Mouse (Mus musculus): ENCODE results near the gene Chd6.
"Not testable (repeated sequence)": the region's sequence is repeated elsewhere in the genome, so short reads cannot be mapped to it uniquely, and the experiment has no call there.

Chd6 gene

DNA sequence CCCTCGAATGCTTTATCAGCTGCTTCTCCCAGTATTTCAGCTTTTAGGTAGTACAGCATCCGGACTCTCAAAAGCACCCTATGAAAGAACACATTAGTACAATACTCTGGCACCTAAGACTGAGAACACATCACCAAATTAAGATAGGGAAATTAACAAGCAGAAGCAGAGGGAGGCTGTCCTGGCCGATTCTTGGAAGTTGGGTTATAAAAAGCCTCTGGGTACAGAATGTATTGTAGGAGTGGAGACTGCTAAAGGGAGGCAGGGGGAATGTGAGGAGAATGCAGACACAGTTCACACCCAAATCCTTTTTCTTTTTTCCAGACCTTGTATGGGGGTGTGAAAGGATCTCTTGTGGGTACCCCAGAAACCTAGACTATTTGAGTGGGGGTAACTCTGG is 126.2 kb downstream of the Chd6 start:
- no peak for DNase-seq (ENCODE audit: low spot score in 2 of 2)

DNA sequence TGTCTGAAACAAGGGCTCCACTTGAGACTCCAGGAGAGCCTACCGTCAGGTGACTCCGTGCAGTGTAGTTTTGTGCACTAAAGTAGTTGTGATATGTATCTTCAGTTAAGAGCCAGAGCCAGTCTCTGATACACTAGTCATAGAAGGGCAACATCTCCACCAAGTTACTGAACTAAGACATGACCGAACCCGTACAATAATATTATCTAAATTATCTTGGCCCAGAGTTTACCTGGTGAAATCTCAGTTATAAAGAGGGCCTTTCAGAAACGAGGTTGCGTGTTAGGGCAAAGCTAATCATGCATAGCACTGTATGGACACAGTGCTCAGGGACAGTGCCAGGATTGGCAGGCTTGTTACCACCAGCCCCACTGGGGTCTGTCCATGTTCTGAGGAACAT is 127.1 kb downstream of the Chd6 start:
- DNase-seq (ENCODE audit: low spot score in 2 of 2), result no peak

DNA sequence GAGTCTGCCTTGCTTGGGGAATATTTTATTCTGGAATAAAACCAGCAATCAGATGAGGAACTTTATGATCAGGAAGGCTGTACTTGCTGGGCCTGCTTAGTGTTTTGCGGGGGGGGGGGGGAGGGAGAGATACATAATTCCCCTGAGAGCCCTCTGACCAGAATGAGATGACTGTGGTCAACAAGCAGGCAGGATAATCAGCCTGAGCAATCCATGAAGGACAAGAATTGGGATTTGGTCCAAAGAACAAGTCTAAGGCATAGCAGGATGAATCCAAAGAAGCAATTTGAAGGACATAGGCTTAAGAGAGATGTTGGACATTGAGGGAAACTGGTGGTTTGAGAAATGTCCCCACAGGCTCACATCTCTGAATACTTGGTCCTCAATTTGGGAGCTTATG is 130.2 kb downstream of the Chd6 start:
- DNase-seq (ENCODE audit: low spot score in 2 of 2), result no peak

DNA sequence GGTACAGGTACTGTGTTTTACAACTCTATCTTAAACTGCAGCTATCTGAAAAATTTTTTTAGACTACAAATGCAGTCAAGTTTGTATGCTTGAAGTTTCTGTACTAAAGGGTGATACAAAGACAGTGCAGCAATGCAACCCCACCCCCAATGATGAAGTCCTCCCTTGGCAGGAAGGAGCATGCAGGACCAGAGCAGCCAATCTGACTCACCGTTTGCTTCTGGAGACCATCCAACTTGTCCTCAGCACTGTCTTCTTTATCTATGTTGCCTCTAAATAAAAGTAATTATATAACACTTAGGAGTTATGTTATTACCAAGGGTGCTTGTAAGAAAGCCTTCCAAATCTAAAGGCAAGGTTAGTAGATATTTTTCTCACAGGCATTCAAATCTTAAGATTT is 131.6 kb downstream of the Chd6 start:
- no peak for DNase-seq (ENCODE audit: low spot score in 2 of 2)

DNA sequence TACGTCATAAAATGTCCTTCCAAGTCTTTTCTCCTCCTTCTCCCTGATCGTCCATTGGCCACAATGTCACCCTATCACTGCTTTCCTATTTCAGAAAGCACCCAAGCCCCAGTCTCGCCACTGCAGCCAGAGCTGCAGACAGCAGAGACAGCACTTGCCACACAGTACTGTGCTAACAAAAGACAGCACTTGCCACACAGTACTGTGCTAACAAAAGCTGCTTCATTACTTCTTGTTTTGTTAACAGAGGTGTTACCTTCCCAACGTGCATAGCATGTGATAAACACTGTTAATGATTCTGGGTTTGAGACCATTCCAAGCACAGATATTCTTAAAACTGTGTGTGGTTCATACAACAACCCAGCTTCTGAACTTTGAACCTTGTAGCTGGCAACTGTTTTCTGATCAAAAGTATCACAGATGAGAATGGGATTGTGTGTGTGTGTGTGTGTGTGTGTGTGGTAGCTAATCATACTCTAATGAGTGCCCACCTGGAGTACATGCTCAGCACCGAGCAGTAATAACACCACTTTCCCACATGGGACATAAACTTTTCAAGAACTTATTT is 135.1 kb downstream of the Chd6 start:
- no peak for DNase-seq (ENCODE audit: low spot score in 2 of 2)

DNA sequence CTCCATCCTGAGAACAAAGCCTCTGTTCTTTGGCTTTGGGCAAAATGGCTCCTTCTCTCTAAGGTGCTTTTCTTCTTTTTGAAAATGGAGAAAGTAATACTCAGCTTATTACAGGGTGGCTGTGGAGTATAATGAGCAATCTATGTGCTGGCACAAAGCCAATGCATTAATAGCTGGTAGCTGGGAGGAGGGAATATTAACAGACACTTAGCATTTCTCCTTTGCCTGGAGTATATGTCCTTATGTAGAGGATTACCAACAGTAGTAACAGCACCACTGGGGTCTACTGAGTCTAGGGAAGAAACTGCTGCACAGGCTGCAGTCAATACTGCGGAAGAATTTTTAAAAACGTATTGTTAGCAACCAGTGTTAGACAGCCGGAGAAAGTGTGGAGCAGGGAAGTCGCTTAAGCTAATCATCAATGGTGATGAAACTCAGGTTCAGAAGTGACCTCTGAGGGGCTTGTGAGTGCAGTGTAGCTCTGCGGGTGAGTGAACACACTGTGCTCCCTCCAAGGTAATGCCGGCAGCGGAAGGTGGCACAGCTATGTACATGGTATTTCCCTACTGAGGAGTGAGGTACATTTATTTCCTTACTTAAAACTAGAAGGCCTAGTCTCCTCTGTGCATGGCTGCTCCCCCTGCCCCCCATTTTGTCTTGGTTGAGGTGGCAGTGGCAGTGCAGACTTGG is 136.6 kb downstream of the Chd6 start:
- DNase-seq (ENCODE audit: low spot score in 2 of 2), result no peak

DNA sequence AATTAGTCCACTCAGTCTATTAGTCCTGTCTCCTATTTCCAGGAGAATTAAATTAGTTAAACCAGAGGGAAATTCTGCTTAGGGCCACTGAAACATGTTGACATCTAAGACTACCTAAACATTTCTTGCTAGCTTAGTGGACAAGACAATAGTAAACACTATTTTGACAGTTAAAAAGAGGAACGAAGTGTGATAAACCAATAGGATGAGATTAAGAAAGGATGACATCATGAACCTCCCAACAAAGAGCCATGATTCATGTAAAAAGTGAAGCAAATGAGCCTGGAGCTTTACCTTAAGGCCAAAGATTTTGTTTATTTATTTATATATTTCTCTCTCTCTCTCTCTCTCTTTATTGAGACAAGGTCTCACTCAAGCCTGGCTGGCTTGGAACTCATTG is 146.7 kb downstream of the Chd6 start:
- no peak for DNase-seq (ENCODE audit: low spot score in 2 of 2)

DNA sequence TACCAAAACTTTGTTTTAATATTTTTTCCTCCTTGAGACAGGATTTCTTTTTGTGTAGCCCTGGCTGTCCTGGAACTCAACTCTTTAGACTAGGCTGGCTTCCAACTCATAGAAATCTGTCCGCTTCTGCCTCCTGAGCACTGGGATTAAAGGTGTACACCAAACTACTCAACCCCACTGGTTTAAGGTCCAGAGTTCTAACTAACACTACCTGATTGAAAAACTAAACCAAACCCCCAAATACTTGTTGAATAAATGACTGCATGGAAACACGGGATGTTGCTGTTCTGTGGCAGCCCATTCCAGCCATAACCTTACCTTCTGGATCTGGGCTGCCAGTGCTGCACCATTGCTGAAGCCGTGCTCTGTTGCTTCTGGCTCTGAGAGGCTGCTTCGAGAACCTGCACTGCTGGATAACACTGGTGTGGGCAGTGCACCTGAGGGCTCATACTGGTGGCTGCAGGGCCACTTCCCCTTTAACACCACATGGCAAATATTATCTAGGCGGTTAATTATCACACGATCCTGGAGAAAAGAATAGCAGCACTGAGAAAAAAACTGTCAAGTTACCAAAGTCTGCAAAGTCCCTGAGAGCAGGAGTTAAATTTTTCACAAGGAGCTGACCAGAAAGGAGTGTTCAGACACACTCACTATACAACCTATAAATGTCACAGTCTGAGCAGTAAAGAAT is 147.8 kb downstream of the Chd6 start:
- no peak for DNase-seq (ENCODE audit: low spot score in 2 of 2)

DNA sequence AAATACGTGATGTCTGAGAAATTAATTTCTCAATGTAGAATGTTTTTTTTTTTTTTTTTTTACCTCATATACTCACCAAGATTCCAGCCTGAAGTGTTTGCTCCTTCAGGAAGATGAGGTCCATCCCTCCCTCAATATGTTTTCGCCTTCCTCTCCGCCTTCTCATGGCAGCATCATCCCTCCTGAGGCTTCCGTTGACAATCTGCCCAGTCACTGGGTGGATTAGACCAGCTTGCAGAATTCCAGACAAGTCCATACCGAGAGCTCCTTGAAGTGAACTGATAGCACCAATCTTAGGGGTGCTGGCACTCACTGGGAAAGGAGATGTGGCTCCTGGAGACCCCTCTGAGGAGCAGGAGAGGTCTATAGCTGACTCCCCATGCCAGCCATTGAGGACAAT is 149.0 kb downstream of the Chd6 start:
- no peak for DNase-seq (ENCODE audit: low spot score in 2 of 2)

DNA sequence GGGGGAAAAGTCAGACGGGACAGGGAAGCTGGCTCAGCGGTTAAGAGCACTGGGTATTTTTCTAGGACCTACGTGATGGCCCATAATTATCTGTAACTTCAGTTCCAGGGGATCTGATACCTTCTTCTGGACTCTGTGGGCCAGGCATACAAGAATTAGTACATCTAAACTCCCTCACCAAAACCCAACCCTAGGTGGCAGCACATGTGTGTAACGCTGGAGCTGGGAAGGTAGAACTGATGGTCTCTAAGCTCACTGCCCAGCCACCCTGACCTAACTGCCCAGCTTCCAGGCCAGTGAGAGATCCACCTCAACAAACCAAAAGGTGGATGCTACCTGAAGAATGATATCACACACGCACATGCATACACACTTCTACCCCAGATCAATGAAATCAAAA is 150.1 kb downstream of the Chd6 start:
- no peak for DNase-seq (ENCODE audit: low spot score in 2 of 2)

DNA sequence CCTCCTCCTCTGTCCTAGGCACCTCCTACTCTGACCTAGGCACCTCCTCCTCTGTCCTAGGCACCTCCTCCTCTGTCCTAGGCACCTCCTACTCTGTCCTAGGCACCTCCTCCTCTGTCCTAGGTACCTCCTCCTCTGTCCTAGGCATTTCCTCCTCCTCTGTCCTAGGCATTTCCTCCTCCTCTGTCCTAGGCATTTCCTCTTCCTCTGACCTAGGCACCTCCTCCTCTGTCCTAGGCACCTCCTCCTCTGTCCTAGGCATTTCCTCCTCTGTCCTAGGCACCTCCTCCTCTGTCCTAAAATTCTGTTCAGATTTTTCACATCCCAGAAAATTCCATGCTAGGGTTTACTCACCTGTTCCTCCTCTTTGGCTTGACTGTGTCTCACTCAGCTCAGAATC is 151.1 kb downstream of the Chd6 start:
- DNase-seq (ENCODE audit: low spot score in 2 of 2), result not testable (repeated sequence)

DNA sequence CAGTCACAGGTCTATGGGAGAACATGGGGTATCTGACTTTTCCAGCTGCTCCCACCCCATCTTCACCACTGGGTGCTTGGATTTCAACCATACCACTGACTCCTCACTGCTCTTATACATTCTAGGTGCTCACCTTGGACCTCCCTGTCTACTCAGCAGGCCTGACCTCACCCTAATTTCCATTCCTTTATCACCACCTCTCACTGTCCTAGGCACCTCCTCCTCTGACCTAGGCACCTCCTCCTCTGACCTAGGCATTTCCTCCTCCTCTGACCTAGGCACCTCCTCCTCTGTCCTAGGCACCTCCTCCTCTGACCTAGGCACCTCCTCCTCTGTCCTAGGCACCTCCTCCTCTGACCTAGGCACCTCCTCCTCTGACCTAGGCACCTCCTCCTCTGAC is 151.6 kb downstream of the Chd6 start:
- not testable (repeated sequence) for DNase-seq (ENCODE audit: low spot score in 2 of 2)

DNA sequence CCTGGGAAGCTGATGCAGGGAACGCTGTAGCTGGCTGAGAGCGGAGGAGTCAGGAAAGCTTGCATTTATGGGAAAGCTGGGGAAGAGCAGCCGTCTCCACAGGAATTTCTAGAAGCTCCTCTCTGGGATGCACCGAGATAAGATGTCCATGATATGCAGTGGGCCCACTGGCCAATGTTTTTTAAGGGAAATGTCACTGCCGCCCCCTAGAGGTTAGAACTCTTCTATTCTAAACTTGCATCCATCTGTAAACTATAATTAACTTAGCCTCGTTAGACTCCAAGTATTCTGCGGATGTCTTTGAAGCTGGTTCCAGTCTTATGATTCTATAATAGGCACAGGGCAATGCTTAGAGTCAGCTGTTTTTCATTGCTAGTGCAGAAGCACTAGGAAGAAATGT is 153.5 kb downstream of the Chd6 start:
- peak; percentile 34 to 49 for DNase-seq (ENCODE audit: low spot score in 2 of 2)

DNA sequence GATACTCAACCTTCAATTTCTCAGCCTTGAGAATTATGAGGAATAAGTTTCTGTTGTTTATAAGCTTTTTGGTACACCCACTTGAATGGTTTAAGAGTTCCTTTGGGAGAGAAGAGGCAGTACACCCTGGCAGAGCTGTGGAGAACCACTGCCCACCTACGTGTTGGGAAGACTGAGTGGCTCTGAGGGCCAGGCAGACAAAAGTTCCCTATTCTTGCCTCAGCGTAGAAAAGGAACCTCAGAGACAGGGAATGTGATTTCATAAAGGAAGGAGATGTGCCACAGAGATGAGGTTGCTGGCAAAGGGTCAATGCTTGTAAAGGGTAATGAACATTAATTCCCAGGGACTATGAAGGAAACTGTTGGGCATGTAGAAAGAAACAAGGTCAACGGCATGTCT is 154.3 kb downstream of the Chd6 start:
- DNase-seq (ENCODE audit: low spot score in 2 of 2), result no peak

DNA sequence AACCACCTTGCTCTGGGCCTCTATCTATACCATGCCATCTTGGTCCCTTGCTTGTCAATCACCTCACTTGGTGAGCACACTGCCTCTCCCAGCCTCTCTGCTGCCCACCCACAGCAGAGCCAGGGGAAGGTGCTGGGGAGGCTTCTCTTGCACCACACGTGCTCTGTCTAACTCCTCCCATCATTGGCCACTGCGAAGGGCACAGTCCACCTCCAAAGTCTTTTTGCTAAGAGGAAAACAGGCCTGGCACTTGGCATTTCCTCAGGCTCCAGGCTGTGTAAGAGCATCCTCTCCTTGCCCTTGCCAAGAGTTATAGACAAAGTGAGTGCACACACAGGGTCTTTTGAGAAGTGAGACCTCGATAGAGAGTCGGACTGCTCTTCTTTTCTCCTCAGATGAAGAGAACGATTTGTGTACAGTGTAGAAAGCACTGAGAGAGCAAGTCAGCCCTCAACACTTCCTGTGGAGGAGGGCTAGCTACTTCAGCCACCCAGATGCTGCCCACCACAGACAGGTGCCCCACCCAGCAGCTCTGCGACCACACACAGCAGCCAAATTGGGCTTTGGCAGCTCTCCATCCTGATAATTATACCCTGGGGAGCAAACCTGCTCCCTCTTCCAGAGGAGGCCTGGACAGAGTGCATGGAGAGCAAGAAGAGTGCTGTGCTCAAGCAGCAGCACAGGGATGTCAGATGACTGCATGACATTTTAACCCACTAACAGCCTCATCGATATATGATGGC is 155.6 kb downstream of the Chd6 start:
- DNase-seq (ENCODE audit: low spot score in 2 of 2), result no peak

DNA sequence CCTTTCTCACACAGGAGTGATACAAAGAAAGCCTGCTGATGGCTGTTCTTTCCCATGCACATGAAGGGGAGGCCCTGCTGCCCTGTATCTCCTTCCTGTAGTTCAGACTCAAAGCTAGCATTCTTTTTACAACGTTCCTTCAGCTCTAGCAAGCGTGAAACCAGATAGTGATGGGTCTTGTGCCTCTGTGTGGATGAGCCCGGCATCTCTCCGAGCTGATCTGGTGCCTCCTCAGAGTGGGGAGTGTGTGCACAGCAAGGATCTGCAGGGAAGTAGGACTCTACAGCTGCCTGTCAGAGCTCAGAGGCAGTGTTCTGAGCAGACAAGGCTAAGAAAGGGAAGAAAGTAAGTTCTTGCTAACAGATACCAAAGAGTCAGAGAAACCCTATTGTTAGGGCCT is 157.3 kb downstream of the Chd6 start:
- no peak for DNase-seq (ENCODE audit: low spot score in 2 of 2)

DNA sequence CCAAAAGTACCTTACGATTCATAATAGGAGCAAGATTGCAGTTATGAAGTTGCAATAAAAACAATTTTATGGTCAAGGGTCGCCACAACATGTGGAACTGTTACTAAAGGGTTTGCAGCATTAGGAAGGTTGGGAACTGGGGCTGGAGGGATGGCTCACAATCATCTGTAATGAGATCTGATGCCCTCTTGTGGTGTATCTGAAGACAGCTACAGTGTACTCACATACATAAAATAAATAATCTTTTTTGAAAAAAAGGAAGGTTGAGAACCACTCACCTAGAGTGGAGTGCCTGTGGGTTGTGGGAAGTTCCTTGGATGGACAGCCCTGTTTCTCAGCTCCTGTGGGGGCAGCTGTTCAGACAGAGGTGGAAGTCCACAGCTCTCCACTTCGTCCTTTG is 166.4 kb downstream of the Chd6 start:
- no peak for DNase-seq (ENCODE audit: low spot score in 2 of 2)

DNA sequence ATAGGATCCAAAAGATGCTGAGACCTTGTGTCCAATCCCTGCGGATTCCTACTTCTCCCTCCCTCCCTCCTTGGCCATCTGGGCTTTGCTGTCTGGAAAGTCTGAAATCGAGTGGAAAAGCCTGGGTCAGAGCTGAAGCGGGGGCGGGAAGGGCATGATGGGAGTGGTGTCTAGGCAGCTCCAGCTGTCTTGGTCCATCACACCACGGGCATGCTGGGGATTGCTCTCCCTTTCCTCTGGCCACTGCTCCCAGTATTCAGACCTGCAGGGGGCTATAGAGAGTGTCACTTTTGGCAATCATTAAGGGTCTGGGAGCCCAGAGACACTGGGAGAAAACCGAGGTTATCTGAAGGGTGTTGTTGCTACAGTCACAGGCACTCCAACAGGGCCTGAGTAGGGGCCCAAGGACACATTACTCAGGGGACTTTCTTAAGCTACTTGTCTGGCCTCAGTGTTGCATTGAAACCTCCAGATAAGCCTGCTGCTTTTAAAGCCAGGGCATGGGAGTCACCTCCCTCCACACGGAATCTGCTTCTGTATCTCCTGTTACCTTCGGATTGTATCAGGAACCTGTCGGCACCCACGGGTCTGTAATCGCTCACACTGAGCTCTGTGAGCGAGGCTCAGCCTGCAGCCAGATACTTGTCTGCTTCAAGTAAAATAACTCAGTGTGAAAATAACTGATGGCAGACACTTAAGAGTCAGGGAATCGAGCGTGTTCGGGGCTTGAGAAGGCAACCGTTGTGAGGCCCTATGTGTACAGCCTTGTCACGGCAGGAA is 167.8 kb downstream of the Chd6 start:
- no peak for DNase-seq (ENCODE audit: low spot score in 2 of 2)

DNA sequence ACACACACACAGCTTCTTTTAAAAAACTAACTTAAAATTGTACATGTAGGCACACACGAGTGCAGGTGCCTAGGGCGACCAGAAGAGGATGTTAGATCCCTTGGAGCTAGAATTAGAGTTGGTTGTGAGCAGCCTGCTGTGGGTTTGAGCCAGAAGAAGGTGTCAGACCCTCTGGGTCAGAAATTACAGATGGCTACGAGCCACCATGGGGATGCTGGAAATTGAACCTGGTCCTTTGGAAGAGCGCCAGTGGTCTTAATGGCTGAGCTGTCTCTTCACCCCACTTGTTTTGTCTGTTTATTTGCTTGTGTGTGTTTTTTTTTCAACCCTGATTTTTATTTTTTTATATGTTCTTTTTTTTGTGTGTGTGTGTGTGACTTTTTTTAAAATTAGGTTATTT is 174.4 kb downstream of the Chd6 start:
- no peak for DNase-seq (ENCODE audit: low spot score in 2 of 2)

DNA sequence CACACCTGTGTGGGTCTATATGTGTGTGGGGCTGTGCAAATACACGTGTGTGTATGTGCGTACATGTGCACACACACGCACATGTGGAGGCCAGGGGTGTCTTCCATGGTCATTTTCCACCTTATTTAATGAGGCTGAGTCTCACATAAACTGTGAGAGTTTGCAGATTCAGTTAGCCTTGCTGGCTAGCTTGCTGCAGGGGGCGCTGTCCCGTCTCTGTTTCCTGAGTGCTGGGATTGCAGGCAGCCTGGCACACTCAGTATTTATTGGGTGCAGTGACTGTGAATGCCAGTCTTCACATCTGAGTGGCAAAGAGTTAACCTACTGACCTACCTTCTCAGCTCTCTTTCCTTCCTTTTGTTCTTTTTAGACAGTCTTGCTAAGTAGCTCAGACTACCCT is 175.0 kb downstream of the Chd6 start:
- DNase-seq (ENCODE audit: low spot score in 2 of 2), result no peak

DNA sequence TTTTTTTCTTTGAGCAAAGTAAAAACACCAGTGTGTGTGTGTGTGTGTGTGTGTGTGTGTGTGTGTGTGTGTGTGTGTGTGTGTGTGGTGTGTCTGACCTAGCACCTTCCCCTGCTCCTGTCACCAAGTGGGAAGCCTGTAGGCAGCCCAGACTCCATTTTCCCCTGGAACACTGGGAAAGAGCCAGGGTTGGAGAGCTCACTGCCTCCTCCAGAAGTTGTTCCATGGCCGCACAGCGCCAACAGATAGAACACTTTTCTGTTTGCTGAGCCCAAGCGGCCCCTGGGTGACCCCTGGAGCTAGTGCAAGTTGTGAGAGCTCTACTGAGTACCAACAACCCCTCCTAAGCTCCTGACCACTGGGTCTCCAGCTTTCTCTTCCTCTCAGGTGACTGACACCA is 175.9 kb downstream of the Chd6 start:
- no peak for DNase-seq (ENCODE audit: low spot score in 2 of 2)

DNA sequence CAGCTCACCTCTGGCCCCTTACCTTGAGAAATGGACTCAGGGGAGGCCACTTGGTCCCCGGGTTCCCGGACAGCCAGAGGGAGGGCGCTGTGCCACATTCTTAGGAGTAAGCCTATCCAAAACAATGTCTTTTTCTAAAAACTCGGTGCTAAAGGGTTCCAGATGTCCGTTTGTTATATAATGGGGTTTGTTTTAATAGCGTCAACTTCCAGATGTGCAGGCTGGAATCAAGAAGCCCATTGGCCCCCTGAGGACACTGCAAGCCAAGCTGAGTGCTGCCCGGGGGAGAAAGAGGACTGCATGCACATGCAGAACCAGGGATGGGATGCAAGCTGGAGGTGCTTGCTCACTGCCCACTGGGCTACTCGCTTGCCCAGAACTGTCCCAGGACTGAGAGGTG is 176.6 kb downstream of the Chd6 start:
- DNase-seq (ENCODE audit: low spot score in 2 of 2), result no peak

All from frontal cortex, postnatal 10 days (tissue).